Comparison of ENCODE assay signal across 18 mouse cellular contexts in genomic region chr10:52956728-52957127, GRCm38 (mm10).
DNase-seq lines count a peak whose midpoint lies in the region; ATAC-seq lines count a peak whose summit lies in the region.
"Had no signal": no experiment of that assay in that cellular context is flagged by ENCODE, and none has a peak within 500 bp of the region (broad histone marks: within the 10 kb centered on the region; RNA-seq: fewer than 3 reads in every experiment).

No protein-coding gene starts in this region.

- H3K4me1 ChIP-seq in hindbrain, embryonic 13.5 days (replicated peaks) = no peaks in the 10 kb centered on the region
- no peaks in the 10 kb centered on the region for H3K4me1 ChIP-seq in hindbrain, embryonic 12.5 days
- no peaks in the 10 kb centered on the region for H3K4me1 ChIP-seq in neural tube, embryonic 13.5 days (replicated peaks)
- no peaks in the 10 kb centered on the region for H3K4me1 ChIP-seq in neural tube, embryonic 15.5 days
- H3K4me1 ChIP-seq: embryonic facial prominence, embryonic 13.5 days; forebrain, embryonic 13.5 days; forebrain, embryonic 15.5 days had no signal

- DNase-seq in neural tube, embryonic 10.5 days (ENCODE audit: extremely low spot score, low spot score) = no peak
- DNase-seq in cerebellum, adult 18-20 months = no peak
- DNase-seq: adrenal gland, adult 2 months; adrenal gland, postnatal 10 days; adrenal gland, postnatal 25 days; cerebellum, adult 11 months; cerebellum, adult 2 months; cerebellum, adult 9-10 months; cerebellum, postnatal 10 days; cerebellum, postnatal 25 days; forebrain, postnatal 0 days had no signal

- peak; percentile 24; the same call in 1 of the 2 replicates for ATAC-seq in hindbrain, embryonic 13.5 days (ENCODE audit: low FRiP score)
- no peak for ATAC-seq in hindbrain, embryonic 12.5 days (ENCODE audit: low FRiP score)
- peak; percentile 76 for ATAC-seq in neural tube, embryonic 13.5 days (ENCODE audit: low read depth)
- peak; percentile 47; the same call in 1 of the 2 replicates for ATAC-seq in neural tube, embryonic 15.5 days (ENCODE audit: low FRiP score)
- ATAC-seq: forebrain, embryonic 13.5 days; forebrain, embryonic 15.5 days; forebrain, postnatal 0 days had no signal

- no peak overlapping the region for H3K9ac ChIP-seq in hindbrain, embryonic 13.5 days
- no peak overlapping the region for H3K9ac ChIP-seq in hindbrain, embryonic 12.5 days
- no peak overlapping the region for H3K9ac ChIP-seq in neural tube, embryonic 13.5 days
- H3K9ac ChIP-seq in neural tube, embryonic 15.5 days (replicated peaks) = no peak overlapping the region
- H3K9ac ChIP-seq: embryonic facial prominence, embryonic 13.5 days; forebrain, embryonic 13.5 days; forebrain, embryonic 15.5 days; forebrain, postnatal 0 days had no signal

- H3K36me3 ChIP-seq in hindbrain, embryonic 13.5 days = no peaks in the 10 kb centered on the region
- H3K36me3 ChIP-seq in hindbrain, embryonic 12.5 days = no peaks in the 10 kb centered on the region
- no peaks in the 10 kb centered on the region for H3K36me3 ChIP-seq in neural tube, embryonic 13.5 days
- no peaks in the 10 kb centered on the region for H3K36me3 ChIP-seq in neural tube, embryonic 15.5 days
- H3K36me3 ChIP-seq: embryonic facial prominence, embryonic 13.5 days; forebrain, embryonic 15.5 days had no signal

- 79% methylated on average over 4 of the region's 4 CpGs for WGBS in hindbrain, embryonic 13.5 days
- 79% methylated on average over 4 of the region's 4 CpGs for WGBS in hindbrain, embryonic 12.5 days
- WGBS in neural tube, embryonic 13.5 days = 55% methylated on average over 4 of the region's 4 CpGs
- 40% methylated on average over 4 of the region's 4 CpGs for WGBS in neural tube, embryonic 15.5 days

- H3K27me3 ChIP-seq in hindbrain, embryonic 13.5 days = no peaks in the 10 kb centered on the region
- no peaks in the 10 kb centered on the region for H3K27me3 ChIP-seq in hindbrain, embryonic 12.5 days
- H3K27me3 ChIP-seq in neural tube, embryonic 13.5 days = no peaks in the 10 kb centered on the region
- no peaks in the 10 kb centered on the region for H3K27me3 ChIP-seq in neural tube, embryonic 15.5 days (replicated peaks)
- H3K27me3 ChIP-seq: embryonic facial prominence, embryonic 13.5 days; forebrain, embryonic 13.5 days; forebrain, embryonic 15.5 days had no signal

- H3K4me2 ChIP-seq in hindbrain, embryonic 13.5 days = no peak overlapping the region
- no peak overlapping the region for H3K4me2 ChIP-seq in hindbrain, embryonic 12.5 days (replicated peaks)
- H3K4me2 ChIP-seq in neural tube, embryonic 13.5 days = no peak overlapping the region
- H3K4me2 ChIP-seq in neural tube, embryonic 15.5 days = no peak overlapping the region
- H3K4me2 ChIP-seq: embryonic facial prominence, embryonic 13.5 days; forebrain, embryonic 13.5 days; forebrain, embryonic 15.5 days had no signal

- H3K27ac ChIP-seq in hindbrain, embryonic 13.5 days = no peak overlapping the region
- no peak overlapping the region for H3K27ac ChIP-seq in hindbrain, embryonic 12.5 days
- no peak overlapping the region for H3K27ac ChIP-seq in neural tube, embryonic 13.5 days (replicated peaks)
- no peak overlapping the region for H3K27ac ChIP-seq in neural tube, embryonic 15.5 days (replicated peaks)
- H3K27ac ChIP-seq: embryonic facial prominence, embryonic 13.5 days; forebrain, embryonic 13.5 days; forebrain, embryonic 15.5 days had no signal

- no peaks in the 10 kb centered on the region for H3K9me3 ChIP-seq in hindbrain, embryonic 13.5 days
- no peaks in the 10 kb centered on the region for H3K9me3 ChIP-seq in hindbrain, embryonic 12.5 days (replicated peaks)
- H3K9me3 ChIP-seq in neural tube, embryonic 13.5 days = no peaks in the 10 kb centered on the region
- H3K9me3 ChIP-seq in neural tube, embryonic 15.5 days (replicated peaks) = no peaks in the 10 kb centered on the region
- H3K9me3 ChIP-seq: embryonic facial prominence, embryonic 13.5 days; forebrain, embryonic 13.5 days; forebrain, embryonic 15.5 days had no signal

- no peak overlapping the region for H3K4me3 ChIP-seq in hindbrain, embryonic 13.5 days
- H3K4me3 ChIP-seq in hindbrain, embryonic 12.5 days = no peak overlapping the region
- H3K4me3 ChIP-seq in neural tube, embryonic 13.5 days = no peak overlapping the region
- no peak overlapping the region for H3K4me3 ChIP-seq in neural tube, embryonic 15.5 days (replicated peaks)
- H3K4me3 ChIP-seq: embryonic facial prominence, embryonic 13.5 days; forebrain, embryonic 13.5 days; forebrain, embryonic 15.5 days had no signal
